Mouse (Mus musculus) olfactory bulb, adult 2 months (tissue): Measurements from ENCODE around the gene Farsa.

Experiments
- CTCF ChIP-seq: fragments of 200-500 bp; IDR thresholded peaks from 2 replicates; pipeline ENCODE4 v1.5.1; 2012; ENCODE audit warnings: low read depth, mild to moderate bottlenecking, low read length, moderate library complexity; ENCODE audit not compliant: insufficient read depth
- POLR2A ChIP-seq: fragments of 200-500 bp; IDR thresholded peaks from 2 replicates; pipeline ENCODE4 v1.6.1; 2012; ENCODE audit warnings: mild to moderate bottlenecking, low read depth, low read length, moderate library complexity; ENCODE audit not compliant: insufficient read depth

GRCm38 (mm10) chr8:84834866-84835855, 21.6 kb upstream of the Farsa start:
- TF ChIP-seq POLR2A, result no peak
- no peak for TF ChIP-seq CTCF
